8 mouse cellular contexts compared by ENCODE assay signal in the genomic region with DNA sequence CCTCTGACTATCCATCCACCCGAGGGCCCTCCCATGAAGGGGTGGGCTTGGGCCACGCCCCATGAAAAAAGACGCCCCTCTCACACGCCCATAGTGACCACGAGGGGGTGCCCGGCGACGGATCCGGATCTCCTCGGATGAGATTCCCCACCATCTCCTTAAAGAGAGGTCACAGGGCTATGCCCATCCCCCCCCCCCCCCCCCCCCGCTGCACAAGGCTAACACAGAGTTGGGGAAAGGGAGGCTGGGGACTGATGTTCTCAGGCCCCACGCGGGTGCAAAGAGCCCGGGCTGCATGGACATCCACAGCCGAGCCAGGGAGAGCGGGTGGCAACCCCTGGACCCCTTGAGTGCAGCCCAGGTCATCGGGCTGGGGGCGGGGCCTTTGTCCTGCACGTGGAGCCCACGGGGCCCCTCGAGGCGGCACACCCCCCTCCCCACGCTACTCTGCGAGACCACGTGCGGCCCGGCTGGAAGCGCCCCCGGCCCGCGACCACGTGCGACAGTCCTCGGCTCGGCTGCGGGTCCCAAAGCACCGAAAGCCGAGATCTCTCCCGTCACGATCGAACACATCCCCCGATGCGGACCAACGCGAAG. TPM values are rescaled to one million over a fixed set of nuclear protein-coding genes. Genes with fewer than 3 reads are reported as not detected.
DNase-seq lines count a peak whose midpoint lies in the region; ATAC-seq and TF ChIP-seq lines count a peak whose summit lies in the region.

No protein-coding gene starts in this region.

- peak overlapping the region; percentile 99 for H3K27ac ChIP-seq in embryonic facial prominence, embryonic 10.5 days (replicated peaks)
- peak overlapping the region; percentile 96 for H3K27ac ChIP-seq in heart, embryonic 11.5 days (ENCODE audit: low read depth, low read length)
- peak overlapping the region; percentile 97 for H3K27ac ChIP-seq in kidney, embryonic 15.5 days
- peak overlapping the region; percentile 62 for H3K27ac ChIP-seq in liver, embryonic 14.5 days
- peak overlapping the region; percentile 78 for H3K27ac ChIP-seq in neural tube, embryonic 12.5 days

- peak; percentile 38 for TF ChIP-seq CTCF in C2C12 (IDR thresholded peaks at IDR 0.05; ENCODE audit: control insufficient read depth, insufficient read depth, insufficient read length)
- TF ChIP-seq CTCF in liver, embryonic 14.5 days (IDR thresholded peaks at IDR 0.05; ENCODE audit: low read depth): peak; percentile 48

- peaks cover 47% of the 10 kb centered on the region for H3K79me3 ChIP-seq in C2C12 (ENCODE audit: low read depth)

- peaks cover 39% of the 10 kb centered on the region for H3K4me1 ChIP-seq in embryonic facial prominence, embryonic 10.5 days
- peaks cover 19% of the 10 kb centered on the region for H3K4me1 ChIP-seq in heart, embryonic 11.5 days (ENCODE audit: control insufficient read depth, insufficient read depth, low read length)
- H3K4me1 ChIP-seq in kidney, embryonic 15.5 days: peaks cover 42% of the 10 kb centered on the region
- H3K4me1 ChIP-seq in liver, embryonic 14.5 days (replicated peaks; ENCODE audit: control insufficient read depth in 2 of 2, insufficient read depth in 2 of 2, low read length in 1 of 2): peaks cover 3 to 17% of the 10 kb centered on the region in 2 experiments; a peak in 3 of 4 replicates
- H3K4me1 ChIP-seq in neural tube, embryonic 12.5 days: peaks cover 30% of the 10 kb centered on the region

- peak overlapping the region; percentile 100 for H3K9ac ChIP-seq in heart, embryonic 11.5 days (ENCODE audit: low read depth, low read length)
- H3K9ac ChIP-seq in kidney, embryonic 15.5 days: peak overlapping the region; percentile 97
- H3K9ac ChIP-seq in liver, embryonic 14.5 days (replicated peaks): peak overlapping the region; percentile 86
- H3K9ac ChIP-seq in neural tube, embryonic 12.5 days: peak overlapping the region; percentile 95

- H3K79me2 ChIP-seq in C2C12 (ENCODE audit: control insufficient read depth, insufficient read depth): peaks cover 86% of the 10 kb centered on the region

- peak overlapping the region; percentile 76 for H3K4me2 ChIP-seq in heart, embryonic 11.5 days
- peak overlapping the region; percentile 67 for H3K4me2 ChIP-seq in kidney, embryonic 15.5 days
- peak overlapping the region; percentile 79 for H3K4me2 ChIP-seq in liver, embryonic 14.5 days (ENCODE audit: low read depth)
- H3K4me2 ChIP-seq in neural tube, embryonic 12.5 days (replicated peaks): peak overlapping the region; percentile 71

- WGBS in embryonic facial prominence, embryonic 10.5 days: 1% methylated on average over 45 of the region's 45 CpGs
- under 1% methylated on average over 42 of the region's 45 CpGs for WGBS in heart, embryonic 11.5 days (ENCODE audit: insufficient replicate concordance)
- under 1% methylated on average over 44 of the region's 45 CpGs for WGBS in kidney, embryonic 15.5 days
- under 1% methylated on average over 44 of the region's 45 CpGs for WGBS in liver, embryonic 14.5 days (ENCODE audit: insufficient replicate concordance)
- WGBS in neural tube, embryonic 12.5 days: under 1% methylated on average over 44 of the region's 45 CpGs

- H3ac ChIP-seq in C2C12 (ENCODE audit: control insufficient read depth, insufficient read length, low read depth): peak overlapping the region; percentile 83

- H3K9me3 ChIP-seq in embryonic facial prominence, embryonic 10.5 days: no peaks in the 10 kb centered on the region
- H3K9me3 ChIP-seq in heart, embryonic 11.5 days (replicated peaks; ENCODE audit: control insufficient read depth, low read length): no peaks in the 10 kb centered on the region
- H3K9me3 ChIP-seq in kidney, embryonic 15.5 days (replicated peaks): no peaks in the 10 kb centered on the region
- no peaks in the 10 kb centered on the region for H3K9me3 ChIP-seq in liver, embryonic 14.5 days (ENCODE audit: control insufficient read depth, low read length)
- no peaks in the 10 kb centered on the region for H3K9me3 ChIP-seq in neural tube, embryonic 12.5 days

- no peak for TF ChIP-seq EP300 in liver, embryonic 14.5 days (IDR thresholded peaks at IDR 0.05; ENCODE audit: low read depth)

- peaks cover 30% of the 10 kb centered on the region for H3K36me3 ChIP-seq in C2C12 (ENCODE audit: control insufficient read depth, insufficient read depth)
- H3K36me3 ChIP-seq in embryonic facial prominence, embryonic 10.5 days (replicated peaks): peaks cover 68% of the 10 kb centered on the region
- peaks cover 16% of the 10 kb centered on the region for H3K36me3 ChIP-seq in heart, embryonic 11.5 days (ENCODE audit: control insufficient read depth, insufficient read depth, low read length)
- peaks cover 46% of the 10 kb centered on the region for H3K36me3 ChIP-seq in kidney, embryonic 15.5 days
- H3K36me3 ChIP-seq in liver, embryonic 14.5 days (replicated peaks; ENCODE audit: control insufficient read depth, insufficient read depth, low read depth): peaks cover 13% of the 10 kb centered on the region
- peaks cover 30% of the 10 kb centered on the region for H3K36me3 ChIP-seq in neural tube, embryonic 12.5 days

- H3K27me3 ChIP-seq in C2C12 (ENCODE audit: control insufficient read depth, insufficient read depth, insufficient read length): no peaks in the 10 kb centered on the region
- no peaks in the 10 kb centered on the region for H3K27me3 ChIP-seq in embryonic facial prominence, embryonic 10.5 days (replicated peaks; ENCODE audit: low read depth, poor library complexity, severe bottlenecking)
- no peaks in the 10 kb centered on the region for H3K27me3 ChIP-seq in heart, embryonic 11.5 days (ENCODE audit: control insufficient read depth, insufficient read depth, low read length)
- H3K27me3 ChIP-seq in kidney, embryonic 15.5 days: no peaks in the 10 kb centered on the region
- no peaks in the 10 kb centered on the region for H3K27me3 ChIP-seq in liver, embryonic 14.5 days (ENCODE audit: control insufficient read depth, insufficient read depth, low read length)
- H3K27me3 ChIP-seq in neural tube, embryonic 12.5 days (replicated peaks): no peaks in the 10 kb centered on the region

- ATAC-seq in heart, embryonic 11.5 days (replicated peaks; ENCODE audit: insufficient number of reproducible peaks, low FRiP score, low TSS enrichment): peak; percentile 15
- ATAC-seq in kidney, embryonic 15.5 days (replicated peaks; ENCODE audit: low FRiP score): peak; percentile 1; the same call in 1 of the 2 replicates
- no peak for ATAC-seq in liver, embryonic 14.5 days (ENCODE audit: insufficient read depth)
- ATAC-seq in neural tube, embryonic 12.5 days (ENCODE audit: low FRiP score, low read depth): peak; percentile 18

- H3K4me3 ChIP-seq in C2C12 (ENCODE audit: insufficient read depth, poor library complexity, severe bottlenecking): peak overlapping the region; percentile 97
- H3K4me3 ChIP-seq in embryonic facial prominence, embryonic 10.5 days: peak overlapping the region; percentile 75
- H3K4me3 ChIP-seq in heart, embryonic 11.5 days (ENCODE audit: low read depth, low read length): peak overlapping the region; percentile 100
- H3K4me3 ChIP-seq in kidney, embryonic 15.5 days (replicated peaks): peak overlapping the region; percentile 97
- H3K4me3 ChIP-seq in liver, embryonic 14.5 days (ENCODE audit: insufficient read depth in 1 of 2, low read depth in 2 of 2, low read length in 2 of 2): peak overlapping the region; percentile 71 to 79
- peak overlapping the region; percentile 88 for H3K4me3 ChIP-seq in neural tube, embryonic 12.5 days

- DNase-seq in adrenal gland, adult 8-10 months: peak; percentile 75
- peak; percentile 90 for DNase-seq in embryonic facial prominence, embryonic 10.5 days (ENCODE audit: low spot score)
- peak; percentile 43 to 49 (median 47) for DNase-seq in liver, embryonic 14.5 days (ENCODE audit: low read depth in 3 of 3, low spot score in 3 of 3)
- DNase-seq in thymus, adult 18-20 months: peak; percentile 52 to 71

RNA-seq across cellular contexts. Expression of gene Prmt1, which starts 0.7 kb away (rescaled TPM):
- polyA plus RNA-seq in C2C12 (2012; fragmentation: generic; extraction: Trizol): 978 TPM
- 100 to 1,000 TPM; 221 to 296 (median 243) TPM for total RNA-seq in adrenal gland, adult 8-10 months (2022)
- polyA plus RNA-seq in embryonic facial prominence, embryonic 10.5 days (2016; fragmentation: Nextera tagmentation; extraction: Ambion mirVana): 968 and 991 TPM in 2 replicates
- polyA plus RNA-seq in heart, embryonic 11.5 days (2014; fragmentation: Nextera tagmentation; extraction: Ambion mirVana): 179 and 194 TPM in 2 replicates
- polyA plus RNA-seq in kidney, embryonic 15.5 days (2015; fragmentation: Nextera tagmentation; extraction: Ambion mirVana): 704 and 710 TPM in 2 replicates
- 168 and 174 TPM in 2 replicates for polyA plus RNA-seq in liver, embryonic 14.5 days (2012; rRNA removed)
- polyA plus RNA-seq in liver, embryonic 14.5 days (2014; fragmentation: Nextera tagmentation; extraction: Ambion mirVana): 50.4 and 51.2 TPM in 2 replicates
- 595 and 646 TPM in 2 replicates for polyA plus RNA-seq in neural tube, embryonic 12.5 days (2016; fragmentation: Nextera tagmentation; extraction: Ambion mirVana)

RNA-seq across cellular contexts. Expression of gene Cpt1c, which starts 11.0 kb away (rescaled TPM):
- 5.5 TPM for polyA plus RNA-seq in C2C12 (2012; fragmentation: generic; extraction: Trizol)
- 10 to 100 TPM; 13.7 to 28.4 (median 20.4) TPM for total RNA-seq in adrenal gland, adult 8-10 months (2022)
- polyA plus RNA-seq in embryonic facial prominence, embryonic 10.5 days (2016; fragmentation: Nextera tagmentation; extraction: Ambion mirVana): 18.5 and 18.8 TPM in 2 replicates
- polyA plus RNA-seq in heart, embryonic 11.5 days (2014; fragmentation: Nextera tagmentation; extraction: Ambion mirVana): 10.0 and 10.5 TPM in 2 replicates
- polyA plus RNA-seq in kidney, embryonic 15.5 days (2015; fragmentation: Nextera tagmentation; extraction: Ambion mirVana): 19.2 and 25.1 TPM in 2 replicates
- polyA plus RNA-seq in liver, embryonic 14.5 days (2012; rRNA removed): 2.5 and 3.0 TPM in 2 replicates
- polyA plus RNA-seq in liver, embryonic 14.5 days (2014; fragmentation: Nextera tagmentation; extraction: Ambion mirVana): 0.80 and 1.3 TPM in 2 replicates
- 39.7 and 44.1 TPM in 2 replicates for polyA plus RNA-seq in neural tube, embryonic 12.5 days (2016; fragmentation: Nextera tagmentation; extraction: Ambion mirVana)

RNA-seq across cellular contexts. Expression of gene Irf3, which starts 11.8 kb away (rescaled TPM):
- polyA plus RNA-seq in C2C12 (2012; fragmentation: generic; extraction: Trizol): 43.7 TPM
- 100 to 1,000 TPM; 118 to 180 (median 144) TPM for total RNA-seq in adrenal gland, adult 8-10 months (2022)
- polyA plus RNA-seq in embryonic facial prominence, embryonic 10.5 days (2016; fragmentation: Nextera tagmentation; extraction: Ambion mirVana): 70.3 and 77.5 TPM in 2 replicates
- 57.3 and 61.4 TPM in 2 replicates for polyA plus RNA-seq in heart, embryonic 11.5 days (2014; fragmentation: Nextera tagmentation; extraction: Ambion mirVana)
- 86.4 and 90.4 TPM in 2 replicates for polyA plus RNA-seq in kidney, embryonic 15.5 days (2015; fragmentation: Nextera tagmentation; extraction: Ambion mirVana)
- 40.3 and 41.0 TPM in 2 replicates for polyA plus RNA-seq in liver, embryonic 14.5 days (2012; rRNA removed)
- 28.0 and 32.1 TPM in 2 replicates for polyA plus RNA-seq in liver, embryonic 14.5 days (2014; fragmentation: Nextera tagmentation; extraction: Ambion mirVana)
- polyA plus RNA-seq in neural tube, embryonic 12.5 days (2016; fragmentation: Nextera tagmentation; extraction: Ambion mirVana): 71.0 and 73.4 TPM in 2 replicates

RNA-seq across cellular contexts. Expression of gene Bcl2l12, which starts 12.8 kb away (rescaled TPM):
- polyA plus RNA-seq in C2C12 (2012; fragmentation: generic; extraction: Trizol): 18.1 TPM
- 10 to 100 TPM; 15.9 to 34.1 (median 22.1) TPM for total RNA-seq in adrenal gland, adult 8-10 months (2022)
- polyA plus RNA-seq in embryonic facial prominence, embryonic 10.5 days (2016; fragmentation: Nextera tagmentation; extraction: Ambion mirVana): 87.0 and 90.7 TPM in 2 replicates
- 41.0 and 43.2 TPM in 2 replicates for polyA plus RNA-seq in heart, embryonic 11.5 days (2014; fragmentation: Nextera tagmentation; extraction: Ambion mirVana)
- polyA plus RNA-seq in kidney, embryonic 15.5 days (2015; fragmentation: Nextera tagmentation; extraction: Ambion mirVana): 60.7 and 66.5 TPM in 2 replicates
- polyA plus RNA-seq in liver, embryonic 14.5 days (2012; rRNA removed): 11.4 and 14.4 TPM in 2 replicates
- 11.7 and 11.9 TPM in 2 replicates for polyA plus RNA-seq in liver, embryonic 14.5 days (2014; fragmentation: Nextera tagmentation; extraction: Ambion mirVana)
- polyA plus RNA-seq in neural tube, embryonic 12.5 days (2016; fragmentation: Nextera tagmentation; extraction: Ambion mirVana): 41.1 and 42.9 TPM in 2 replicates

RNA-seq across cellular contexts. Expression of gene Scaf1, which starts 30.5 kb away (rescaled TPM):
- polyA plus RNA-seq in C2C12 (2012; fragmentation: generic; extraction: Trizol): 58.4 TPM
- total RNA-seq in adrenal gland, adult 8-10 months (2022): 100 to 1,000 TPM in 2 of 4 experiments, 10 to 100 TPM in 2; 88.5 to 120 (median 101) TPM
- polyA plus RNA-seq in embryonic facial prominence, embryonic 10.5 days (2016; fragmentation: Nextera tagmentation; extraction: Ambion mirVana): 46.2 and 47.9 TPM in 2 replicates
- polyA plus RNA-seq in heart, embryonic 11.5 days (2014; fragmentation: Nextera tagmentation; extraction: Ambion mirVana): 37.9 and 42.5 TPM in 2 replicates
- polyA plus RNA-seq in kidney, embryonic 15.5 days (2015; fragmentation: Nextera tagmentation; extraction: Ambion mirVana): 35.5 and 40.1 TPM in 2 replicates
- polyA plus RNA-seq in liver, embryonic 14.5 days (2012; rRNA removed): 16.2 and 16.9 TPM in 2 replicates
- 11.0 and 14.5 TPM in 2 replicates for polyA plus RNA-seq in liver, embryonic 14.5 days (2014; fragmentation: Nextera tagmentation; extraction: Ambion mirVana)
- 47.2 and 47.3 TPM in 2 replicates for polyA plus RNA-seq in neural tube, embryonic 12.5 days (2016; fragmentation: Nextera tagmentation; extraction: Ambion mirVana)
